Mouse (Mus musculus) myocyte (in vitro differentiated cells): ENCODE results near the gene 1700042G07Rik.

ENCODE experiments used
- E2F4 ChIP-seq: IDR thresholded peaks from one replicate; pipeline ENCODE4 v1.6.1; 2011; ENCODE audit warnings: mild to moderate bottlenecking, control low read depth, moderate library complexity; ENCODE audit not compliant: insufficient read depth
- MAX ChIP-seq: IDR thresholded peaks from one replicate; pipeline ENCODE4 v1.6.1; 2011; ENCODE audit warnings: low read depth, mild to moderate bottlenecking, control low read depth
- MYOD1 ChIP-seq, 3 experiments: IDR thresholded peaks; one replicate each; pipeline ENCODE4 v1.6.1; 2011; ENCODE audit warnings: control low read depth in 2 of 3, low read depth in 2 of 3, mild to moderate bottlenecking in 2 of 3, moderate library complexity in 1 of 3; ENCODE audit not compliant: insufficient read length in 2 of 3, control insufficient read depth in 1 of 3
- POLR2A ChIP-seq: IDR thresholded peaks from one replicate; pipeline ENCODE4 v1.6.1; 2011; ENCODE audit warnings: low read depth, mild to moderate bottlenecking, control low read depth, moderate library complexity; ENCODE audit not compliant: insufficient read length
- POLR2AphosphoS2 ChIP-seq: IDR thresholded peaks from one replicate; pipeline ENCODE4 v1.6.1; 2011; ENCODE audit warnings: low read depth, control low read depth; ENCODE audit not compliant: insufficient read length
- TCF12 ChIP-seq: IDR thresholded peaks from one replicate; pipeline ENCODE4 v1.6.1; 2011; ENCODE audit warnings: mild to moderate bottlenecking, control low read depth; ENCODE audit not compliant: poor library complexity, insufficient read depth, severe bottlenecking

DNA sequence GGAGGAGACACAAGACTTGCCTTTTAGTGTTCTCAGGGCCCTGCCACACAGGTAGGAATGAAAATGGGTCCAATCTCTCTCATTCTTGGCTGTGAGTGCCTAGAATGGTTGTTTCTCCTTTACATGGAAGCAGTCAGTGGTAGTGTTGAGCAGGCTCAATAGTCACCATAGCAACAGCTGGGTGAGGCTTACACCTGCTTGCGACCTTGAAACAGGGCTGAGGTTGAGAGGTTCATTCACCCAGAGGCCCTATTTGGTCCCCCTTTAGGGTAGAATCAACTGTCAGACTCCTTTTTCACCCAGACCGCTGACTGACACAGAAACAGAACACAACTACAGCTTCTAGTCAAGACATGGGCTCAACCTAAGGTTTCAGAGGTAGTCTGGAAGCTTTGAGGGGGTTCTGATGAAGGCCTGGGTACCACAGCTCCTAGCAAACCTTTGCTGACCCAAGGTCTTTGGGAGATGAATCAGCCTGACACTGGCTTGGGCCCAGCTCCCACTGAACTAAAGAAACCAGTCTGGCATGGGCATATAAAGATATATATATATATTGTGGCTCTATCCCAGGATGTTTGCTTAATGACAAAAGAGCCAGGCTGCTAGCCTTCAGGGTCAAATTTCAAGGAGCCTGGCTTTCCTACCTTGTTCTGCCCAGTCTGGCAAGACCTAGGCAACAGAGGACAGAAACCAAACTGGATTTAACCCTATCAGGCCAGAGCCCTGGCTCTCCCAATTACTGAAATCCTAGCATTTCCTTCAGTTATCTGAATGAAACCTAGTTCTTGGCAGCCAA, 8.2 kb upstream of the 1700042G07Rik start:
- TF ChIP-seq POLR2AphosphoS2 (no peak), POLR2A (no peak), MYOD1 (IDR thresholded peaks at IDR 0.05; ENCODE audit: control insufficient read depth in 1 of 3, insufficient read length in 2 of 3, low read depth in 2 of 3) (no peak), MAX (no peak), TCF12 (no peak), E2F4 (no peak)
